Mouse (Mus musculus): ENCODE measurements around the gene Hypk.
"Not testable (repeated sequence)": the region's sequence is repeated elsewhere in the genome, so short reads cannot be mapped to it uniquely, and the experiment has no call there.

DNA sequence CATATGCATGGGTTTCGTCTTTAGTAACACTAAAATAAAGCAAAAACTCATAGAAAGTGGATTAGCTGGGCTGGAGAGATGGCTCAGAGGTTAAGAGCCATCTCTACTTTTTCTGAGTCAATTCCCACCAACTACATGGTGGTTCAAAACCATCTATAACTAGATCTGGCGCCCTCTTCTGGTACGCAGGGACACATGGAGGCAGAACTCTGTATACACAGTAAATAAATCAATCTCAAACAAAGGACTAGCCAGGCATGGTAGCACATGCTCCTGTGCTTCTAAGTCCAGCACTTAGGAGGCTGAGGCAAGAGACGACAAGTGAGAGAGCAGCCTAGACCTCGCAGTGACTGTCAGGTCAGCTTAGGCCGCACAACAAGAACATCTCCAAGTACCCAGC, 48.5 kb downstream of the Hypk start:
- TF ChIP-seq CTCF, EP300 (IDR thresholded peaks at IDR 0.05; ENCODE audit: low read depth): not testable (repeated sequence)
